Mouse (Mus musculus) heart, postnatal 10 days (tissue): ENCODE measurements at regions not wholly inside any gene's neighbourhood (a gene's known extent, or its start where the extent isn't known, plus 50 kb on each side); places are given as distances from the start of the nearest gene placed in this dataset.
A peak's percentile ranks its signal among the peaks of the same experiment; 100 is the strongest.
"Not testable (repeated sequence)": the region's sequence is repeated elsewhere in the genome, so short reads cannot be mapped to it uniquely, and the experiment has no call there.

Source experiments
- DNase-seq, 2 experiments: peaks; one replicate each; pipeline ENCODE4 v3.0.0; 2021
- intact Hi-C: fragments of 180-260 bp; cut with DNase I; formaldehyde crosslinking; loops from one replicate; pipeline ENCODE4 v1.15.1; 2025

- intact Hi-C loops = no loop called here
- DNase-seq = no peak
Measured at GRCm38 (mm10) chr3:50652265-50652664, 208.9 kb upstream of the Slc7a11 start.

GRCm38 (mm10) chr3:50643068-50643467, 199.7 kb upstream of the Slc7a11 start:
- intact Hi-C loops = no loop called here
- no peak for DNase-seq

DNA sequence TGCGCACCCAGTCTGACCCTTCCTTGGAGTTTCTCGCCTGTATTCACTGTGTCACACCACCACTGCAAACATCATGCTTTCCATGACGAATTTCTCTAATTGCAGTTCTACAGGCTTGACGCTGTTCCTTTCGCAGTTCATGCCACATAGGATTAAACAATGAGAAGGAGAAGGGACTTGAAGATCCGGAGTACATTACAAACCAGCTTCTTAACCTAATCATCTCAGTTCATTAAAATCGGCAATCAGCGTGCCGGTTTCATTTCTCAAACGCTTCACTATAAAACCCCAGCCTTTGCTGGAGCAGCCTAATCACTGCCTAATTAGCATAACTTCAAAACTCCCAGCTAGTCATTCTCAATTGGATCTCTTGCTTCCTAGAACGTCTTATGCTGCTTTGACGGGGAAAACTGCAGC, 196.5 kb upstream of the Slc7a11 start:
- no peak for DNase-seq
- intact Hi-C loops = no loop called here

DNA sequence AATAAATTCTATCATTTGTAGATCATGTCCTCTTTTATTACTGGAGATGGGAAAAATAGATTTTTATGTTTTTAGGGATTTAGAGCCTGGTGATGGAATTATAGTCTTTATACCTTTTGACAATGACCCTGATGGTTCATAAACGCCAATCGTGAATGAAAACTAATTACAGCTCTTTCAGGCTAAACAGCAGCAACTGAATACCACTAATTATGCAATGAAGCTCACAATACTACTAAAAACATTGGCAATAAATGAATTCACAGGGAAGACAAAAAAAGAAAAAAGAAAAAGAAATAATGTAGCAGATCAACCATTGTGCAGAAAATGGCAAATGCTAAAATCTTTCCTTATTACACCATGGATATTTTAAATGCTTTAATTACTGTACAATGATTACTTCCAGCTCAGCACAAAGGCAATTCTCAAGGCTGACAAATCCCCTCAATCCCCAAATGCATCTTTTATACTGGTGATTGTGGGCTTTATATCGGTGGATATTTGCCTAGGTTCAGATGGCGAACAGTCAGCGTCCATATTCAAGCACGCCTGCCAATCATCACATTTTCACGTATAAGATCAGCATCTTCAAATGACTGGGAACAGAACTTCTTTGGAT, 191.2 kb upstream of the Slc7a11 start:
- no peak for DNase-seq
- intact Hi-C loops = no loop called here

DNA sequence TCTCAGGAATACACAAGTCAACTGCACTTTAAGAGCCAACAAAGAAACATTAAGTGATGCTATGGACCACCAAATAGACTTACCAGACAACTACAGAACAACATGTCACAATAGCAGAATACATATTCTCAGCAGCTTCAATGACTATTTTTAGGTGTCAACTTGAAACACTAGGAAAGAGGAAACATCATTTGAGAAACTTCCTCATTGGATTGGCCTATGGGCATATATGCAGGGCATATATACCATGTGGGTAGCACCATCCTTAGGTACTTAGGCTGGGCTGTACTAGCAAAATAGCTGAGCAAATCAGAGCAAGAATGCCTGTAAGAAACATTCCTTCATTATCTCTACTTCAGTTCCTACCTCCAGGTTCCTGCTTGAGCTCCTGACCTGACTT, 187.9 kb upstream of the Slc7a11 start:
- DNase-seq = no peak
- intact Hi-C loops = no loop called here

- intact Hi-C loops = no loop called here
- peak; percentile 6 to 10 for DNase-seq
Measured at GRCm38 (mm10) chr3:50628092-50628696, 184.8 kb upstream of the Slc7a11 start.

DNA sequence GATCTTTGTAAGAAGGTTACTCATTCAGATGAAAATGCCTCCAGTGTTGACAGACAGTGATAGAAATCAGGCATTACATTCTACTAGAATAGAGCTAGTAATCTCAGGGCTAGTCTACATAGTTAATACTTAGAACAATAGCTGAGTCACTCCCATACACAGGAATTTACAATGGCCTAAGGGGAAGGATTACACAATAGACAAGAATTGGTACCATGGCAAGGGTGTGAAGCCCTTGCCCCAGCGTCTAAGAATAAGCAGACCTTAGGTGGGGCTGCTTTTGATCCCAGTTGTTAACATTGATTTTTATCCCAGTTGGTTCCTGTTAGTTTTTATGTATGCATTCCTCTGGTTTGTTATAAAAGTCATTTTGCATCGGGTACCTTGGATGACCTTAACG, 177.8 kb upstream of the Slc7a11 start:
- intact Hi-C loops, DNase-seq: not testable (repeated sequence)

DNA sequence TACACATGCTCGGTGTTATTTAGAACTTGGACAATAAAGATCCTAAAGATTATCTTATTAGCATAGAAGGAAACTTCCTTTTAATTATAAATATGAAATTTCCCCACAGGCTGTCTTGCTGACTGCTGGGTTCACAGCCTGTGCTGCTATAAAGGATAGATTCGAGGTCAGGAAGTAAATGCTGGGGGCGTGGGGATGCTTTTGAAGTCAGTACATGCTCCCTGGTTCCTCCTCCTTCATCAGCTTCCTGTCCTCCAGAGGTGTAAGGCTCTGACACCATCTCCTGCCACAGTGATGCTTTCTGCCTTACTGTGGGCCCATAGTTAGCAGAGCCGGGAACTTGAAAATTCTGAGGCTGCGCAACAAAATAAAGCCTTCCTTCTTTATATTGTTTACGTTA, 175.6 kb upstream of the Slc7a11 start:
- no peak for DNase-seq
- intact Hi-C loops = no loop called here

GRCm38 (mm10) chr3:50615384-50616285, 172.2 kb upstream of the Slc7a11 start:
- no peak for DNase-seq
- intact Hi-C loops = no loop called here

GRCm38 (mm10) chr3:50613011-50613410, 169.6 kb upstream of the Slc7a11 start:
- intact Hi-C loops = no loop called here
- no peak for DNase-seq

- intact Hi-C loops = no loop called here
Measured at GRCm38 (mm10) chr3:50609341-50610012, 166.1 kb upstream of the Slc7a11 start.

GRCm38 (mm10) chr3:50607736-50608135, 164.3 kb upstream of the Slc7a11 start:
- intact Hi-C loops = no loop called here
- no peak for DNase-seq

More at GRCm38 (mm10) chr3:50609341-50610012, 166.1 kb upstream of the Slc7a11 start:
- no peak for DNase-seq

- intact Hi-C loops = no loop called here
Measured at GRCm38 (mm10) chr3:50606986-50607385, 163.6 kb upstream of the Slc7a11 start.

GRCm38 (mm10) chr3:50605750-50606149, 162.3 kb upstream of the Slc7a11 start:
- DNase-seq = no peak
- intact Hi-C loops = no loop called here

More at GRCm38 (mm10) chr3:50606986-50607385, 163.6 kb upstream of the Slc7a11 start:
- DNase-seq = no peak

- DNase-seq = no peak
- intact Hi-C loops = no loop called here
Measured at GRCm38 (mm10) chr3:50603182-50603581, 159.8 kb upstream of the Slc7a11 start.

- DNase-seq = no peak
- intact Hi-C loops = no loop called here
Measured at GRCm38 (mm10) chr3:50595732-50596131, 152.3 kb upstream of the Slc7a11 start.

DNA sequence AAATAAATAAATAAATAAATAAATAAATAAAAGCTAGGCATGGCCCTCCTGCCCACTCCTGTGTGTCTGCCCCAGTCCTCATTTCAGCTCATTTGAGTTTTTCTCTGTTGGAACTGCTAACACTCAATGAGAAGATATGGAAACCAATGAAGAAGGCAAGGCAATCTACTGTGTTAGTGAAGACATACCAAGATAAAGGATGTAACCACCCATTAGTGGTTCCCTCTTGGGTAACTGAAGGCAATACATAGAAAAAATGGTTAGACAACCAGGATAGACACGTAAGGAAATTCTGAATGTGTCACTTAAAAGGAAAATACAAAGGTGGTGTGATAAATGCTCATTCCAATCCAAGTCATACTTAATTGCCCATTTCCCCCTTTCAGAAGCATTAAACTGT, 140.9 kb upstream of the Slc7a11 start:
- DNase-seq = no peak
- intact Hi-C loops = no loop called here

- DNase-seq = no peak
- intact Hi-C loops = no loop called here
Measured at GRCm38 (mm10) chr3:50583475-50583874, 140.1 kb upstream of the Slc7a11 start.

- intact Hi-C loops = no loop called here
- DNase-seq = no peak
Measured at GRCm38 (mm10) chr3:50574388-50574787, 131.0 kb upstream of the Slc7a11 start.

DNA sequence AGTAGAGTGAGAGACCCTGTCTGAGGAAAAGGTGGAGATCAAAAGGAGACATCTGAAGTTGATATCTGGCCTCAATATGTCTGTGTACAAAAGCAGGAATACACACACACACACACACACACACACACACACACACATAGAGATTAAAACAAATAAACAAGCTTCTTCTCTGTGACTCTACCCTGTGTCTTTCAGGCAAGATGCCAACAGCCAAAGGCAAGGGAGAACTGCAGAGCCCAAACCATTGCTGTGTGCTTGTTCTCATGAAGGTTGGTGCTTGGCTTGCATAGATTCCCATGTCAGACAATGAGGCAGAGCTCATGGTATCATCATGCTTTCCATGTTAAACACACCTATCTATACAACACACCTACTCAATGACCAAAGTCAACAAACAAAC, 126.6 kb upstream of the Slc7a11 start:
- no peak for DNase-seq
- intact Hi-C loops = no loop called here

- peak in 1 of 2 experiments; percentile 5 for DNase-seq
- intact Hi-C loops = no loop called here
Measured at GRCm38 (mm10) chr3:50569565-50569964, 126.2 kb upstream of the Slc7a11 start.
